Mouse (Mus musculus): ENCODE measurements at regions not wholly inside any gene's neighbourhood (a gene's known extent, or its start where the extent isn't known, plus 50 kb on each side); places are given as distances from the start of the nearest gene placed in this dataset.

- H3K79me2 ChIP-seq (ENCODE audit: control insufficient read depth, insufficient read depth): no peaks in the 10 kb centered on the region
- no peak overlapping the region for H3K4me3 ChIP-seq (ENCODE audit: insufficient read depth, poor library complexity, severe bottlenecking)
- H3ac ChIP-seq (ENCODE audit: control insufficient read depth, insufficient read length, low read depth): no peak overlapping the region
- no peaks in the 10 kb centered on the region for H3K79me3 ChIP-seq (ENCODE audit: low read depth)
- H3K27me3 ChIP-seq (ENCODE audit: control insufficient read depth, insufficient read depth, insufficient read length): no peaks in the 10 kb centered on the region
- no peaks in the 10 kb centered on the region for H3K36me3 ChIP-seq (ENCODE audit: control insufficient read depth, insufficient read depth)
- TF ChIP-seq CTCF (IDR thresholded peaks at IDR 0.05; ENCODE audit: control insufficient read depth, insufficient read depth, insufficient read length) (no peak), FOSL1 (IDR thresholded peaks at IDR 0.05; ENCODE audit: insufficient read depth, low read length, poor library complexity, severe bottlenecking) (no peak), MAX (IDR thresholded peaks at IDR 0.05) (no peak), MYOG (IDR thresholded peaks at IDR 0.05; ENCODE audit: control insufficient read depth, extremely low read depth, insufficient read length) (no peak), MYOD1 (IDR thresholded peaks at IDR 0.05; ENCODE audit: control insufficient read depth, insufficient read length, low read depth) (no peak), CEBPB (IDR thresholded peaks at IDR 0.05; ENCODE audit: low read depth) (no peak), USF1 (IDR thresholded peaks at IDR 0.05; ENCODE audit: low read depth) (no peak)
Measured at GRCm38 (mm10) chr10:111579481-111579880, 73.4 kb downstream of the Phlda1 start.

GRCm38 (mm10) chr10:111580401-111581100 lies 74.5 kb downstream of the Phlda1 start:
- Histone ChIP-seq H3ac (ENCODE audit: control insufficient read depth, insufficient read length, low read depth) (no peak overlapping the region), H3K79me3 (ENCODE audit: low read depth) (no peaks in the 10 kb centered on the region), H3K79me2 (ENCODE audit: control insufficient read depth, insufficient read depth) (no peaks in the 10 kb centered on the region), H3K36me3 (ENCODE audit: control insufficient read depth, insufficient read depth) (no peaks in the 10 kb centered on the region), H3K27me3 (ENCODE audit: control insufficient read depth, insufficient read depth, insufficient read length) (no peaks in the 10 kb centered on the region), H3K4me3 (ENCODE audit: insufficient read depth, poor library complexity, severe bottlenecking) (no peak overlapping the region)
- no peak for TF ChIP-seq FOSL1 (IDR thresholded peaks at IDR 0.05; ENCODE audit: insufficient read depth, low read length, poor library complexity, severe bottlenecking)
- no peak for TF ChIP-seq USF1 (IDR thresholded peaks at IDR 0.05; ENCODE audit: low read depth)
- TF ChIP-seq MYOD1 (IDR thresholded peaks at IDR 0.05; ENCODE audit: control insufficient read depth, insufficient read length, low read depth): no peak
- TF ChIP-seq MAX (IDR thresholded peaks at IDR 0.05): no peak

GRCm38 (mm10) chr10:111581847-111582246 lies 75.8 kb downstream of the Phlda1 start:
- H3K27me3 ChIP-seq (ENCODE audit: control insufficient read depth, insufficient read depth, insufficient read length): no peaks in the 10 kb centered on the region
- H3K36me3 ChIP-seq (ENCODE audit: control insufficient read depth, insufficient read depth): no peaks in the 10 kb centered on the region
- no peak overlapping the region for H3ac ChIP-seq (ENCODE audit: control insufficient read depth, insufficient read length, low read depth)
- TF ChIP-seq CEBPB (IDR thresholded peaks at IDR 0.05; ENCODE audit: low read depth) (no peak), USF1 (IDR thresholded peaks at IDR 0.05; ENCODE audit: low read depth) (no peak), MAX (IDR thresholded peaks at IDR 0.05) (no peak), CTCF (IDR thresholded peaks at IDR 0.05; ENCODE audit: control insufficient read depth, insufficient read depth, insufficient read length) (no peak), FOSL1 (IDR thresholded peaks at IDR 0.05; ENCODE audit: insufficient read depth, low read length, poor library complexity, severe bottlenecking) (no peak), MYOG (IDR thresholded peaks at IDR 0.05; ENCODE audit: control insufficient read depth, extremely low read depth, insufficient read length) (no peak), MYOD1 (IDR thresholded peaks at IDR 0.05; ENCODE audit: control insufficient read depth, insufficient read length, low read depth) (no peak)
- no peaks in the 10 kb centered on the region for H3K79me2 ChIP-seq (ENCODE audit: control insufficient read depth, insufficient read depth)
- no peaks in the 10 kb centered on the region for H3K79me3 ChIP-seq (ENCODE audit: low read depth)
- H3K4me3 ChIP-seq (ENCODE audit: insufficient read depth, poor library complexity, severe bottlenecking): no peak overlapping the region

- Histone ChIP-seq H3K27me3 (ENCODE audit: control insufficient read depth, insufficient read depth, insufficient read length) (no peaks in the 10 kb centered on the region), H3K79me3 (ENCODE audit: low read depth) (no peaks in the 10 kb centered on the region), H3K36me3 (ENCODE audit: control insufficient read depth, insufficient read depth) (no peaks in the 10 kb centered on the region), H3ac (ENCODE audit: control insufficient read depth, insufficient read length, low read depth) (no peak overlapping the region), H3K4me3 (ENCODE audit: insufficient read depth, poor library complexity, severe bottlenecking) (no peak overlapping the region), H3K79me2 (ENCODE audit: control insufficient read depth, insufficient read depth) (no peaks in the 10 kb centered on the region)
- TF ChIP-seq CTCF (IDR thresholded peaks at IDR 0.05; ENCODE audit: control insufficient read depth, insufficient read depth, insufficient read length) (no peak), USF1 (IDR thresholded peaks at IDR 0.05; ENCODE audit: low read depth) (no peak), CEBPB (IDR thresholded peaks at IDR 0.05; ENCODE audit: low read depth) (no peak), MYOD1 (IDR thresholded peaks at IDR 0.05; ENCODE audit: control insufficient read depth, insufficient read length, low read depth) (no peak), MYOG (IDR thresholded peaks at IDR 0.05; ENCODE audit: control insufficient read depth, extremely low read depth, insufficient read length) (no peak), FOSL1 (IDR thresholded peaks at IDR 0.05; ENCODE audit: insufficient read depth, low read length, poor library complexity, severe bottlenecking) (no peak), MAX (IDR thresholded peaks at IDR 0.05) (no peak)
Measured at GRCm38 (mm10) chr10:111582321-111583123, 76.4 kb downstream of the Phlda1 start.

GRCm38 (mm10) chr10:111583124-111583743 lies 77.1 kb downstream of the Phlda1 start:
- H3K4me3 ChIP-seq (ENCODE audit: insufficient read depth, poor library complexity, severe bottlenecking): no peak overlapping the region
- H3K36me3 ChIP-seq (ENCODE audit: control insufficient read depth, insufficient read depth): no peaks in the 10 kb centered on the region
- H3K27me3 ChIP-seq (ENCODE audit: control insufficient read depth, insufficient read depth, insufficient read length): no peaks in the 10 kb centered on the region
- H3ac ChIP-seq (ENCODE audit: control insufficient read depth, insufficient read length, low read depth): no peak overlapping the region
- H3K79me3 ChIP-seq (ENCODE audit: low read depth): no peaks in the 10 kb centered on the region
- TF ChIP-seq CTCF (IDR thresholded peaks at IDR 0.05; ENCODE audit: control insufficient read depth, insufficient read depth, insufficient read length): no peak
- TF ChIP-seq MYOG (IDR thresholded peaks at IDR 0.05; ENCODE audit: control insufficient read depth, extremely low read depth, insufficient read length): no peak
- TF ChIP-seq MYOD1 (IDR thresholded peaks at IDR 0.05; ENCODE audit: control insufficient read depth, insufficient read length, low read depth): no peak
- no peak for TF ChIP-seq FOSL1 (IDR thresholded peaks at IDR 0.05; ENCODE audit: insufficient read depth, low read length, poor library complexity, severe bottlenecking)
- no peak for TF ChIP-seq USF1 (IDR thresholded peaks at IDR 0.05; ENCODE audit: low read depth)
- TF ChIP-seq CEBPB (IDR thresholded peaks at IDR 0.05; ENCODE audit: low read depth): no peak
- TF ChIP-seq MAX (IDR thresholded peaks at IDR 0.05): no peak
- no peaks in the 10 kb centered on the region for H3K79me2 ChIP-seq (ENCODE audit: control insufficient read depth, insufficient read depth)

Data from C2C12 (cell line).